Mouse (Mus musculus) midbrain, postnatal 0 days (tissue): Measurements from ENCODE around the gene Trim3. TPM values are rescaled to one million over a fixed set of nuclear protein-coding genes. Genes with fewer than 3 reads are reported as not detected.
A peak's percentile ranks its signal among the peaks of the same experiment; 100 is the strongest.

Experiments used
- ATAC-seq: fragments of 200-750 bp; cut with Nextera tagmentation; 2 replicates; pipeline ENCODE4 v1.8.0; 2017; ENCODE audit warnings: moderate number of reproducible peaks, mild to moderate bottlenecking, moderate TSS enrichment, moderate library complexity; ENCODE audit not compliant: low FRiP score
- DNase-seq: peaks from one replicate; pipeline ENCODE4 v3.0.0-alpha.2; 2015; ENCODE audit warnings: low spot score
- H3K27ac ChIP-seq: fragments of 300-500 bp; sonication (generic); 2 replicates; pipeline ENCODE4 v1.5.1; 2014; ENCODE audit warnings: low read depth, mild to moderate bottlenecking, low read length, mixed read lengths
- H3K27me3 ChIP-seq: fragments of 300-500 bp; sonication (generic); 2 replicates; pipeline ENCODE4 v1.6.1; 2014; ENCODE audit warnings: low read length, control low read depth, mixed read lengths; ENCODE audit not compliant: insufficient read depth
- H3K36me3 ChIP-seq: fragments of 300-500 bp; sonication (generic); 2 replicates; pipeline ENCODE4 v1.6.1; 2014; ENCODE audit warnings: low read length, control low read depth, mixed read lengths; ENCODE audit not compliant: insufficient read depth
- H3K4me1 ChIP-seq: fragments of 300-500 bp; sonication (generic); 2 replicates; pipeline ENCODE4 v1.6.1; 2014; ENCODE audit warnings: mild to moderate bottlenecking, control low read depth, antibody characterized with exemption, low read length, mixed read lengths; ENCODE audit not compliant: insufficient read depth
- H3K4me2 ChIP-seq: fragments of 300-500 bp; sonication (generic); 2 replicates; pipeline ENCODE4 v1.6.1; 2014; ENCODE audit warnings: low read depth, mild to moderate bottlenecking, low read length, mixed read lengths; ENCODE audit not compliant: poor library complexity, severe bottlenecking
- H3K4me3 ChIP-seq: fragments of 300-500 bp; sonication (generic); 2 replicates; pipeline ENCODE4 v1.5.1; 2014; ENCODE audit warnings: low read depth, mild to moderate bottlenecking, low read length, moderate library complexity
- H3K9ac ChIP-seq: fragments of 300-500 bp; sonication (generic); replicated peaks from 2 replicates; pipeline ENCODE4 v1.6.1; 2014; ENCODE audit warnings: mild to moderate bottlenecking, low read length, moderate library complexity, mixed read lengths; ENCODE audit not compliant: poor library complexity, severe bottlenecking
- H3K9me3 ChIP-seq: fragments of 300-500 bp; sonication (generic); 2 replicates; pipeline ENCODE4 v1.6.1; 2016; ENCODE audit warnings: low read length, control low read depth
- CTCF ChIP-seq: IDR thresholded peaks from 2 replicates; pipeline ENCODE4 v1.5.1; 2016; ENCODE audit warnings: antibody characterized with exemption, mild to moderate bottlenecking
- WGBS: fragments of 180-500 bp; shearing (Covaris S2); extraction: QIAGEN DNeasy Blood & Tissue Kit; methylation state at CpG from one replicate; pipeline ENCODE4 v1.1.7; 2014; 5-methylcytosine and 5-hydroxymethylcytosine counted together
- polyA plus RNA-seq: library from polyadenylated mRNA; unstranded; fragments of >200 nt; fragmentation: Nextera tagmentation; extraction: Ambion mirVana; gene quantifications from 2 replicates; pipeline ENCODE4 v1.2.1, GENCODE M21; 2015
- total RNA-seq: library from RNA; depleted of rRNA; stranded (reverse); fragments of >200 nt; gene quantifications from 2 replicates; pipeline ENCODE4 v1.2.3, GENCODE M21; 2014

Trim3 gene
- total and polyA plus RNA-seq, 2 experiments from 2014 or later = 108 to 164 TPM

- 36% methylated on average over 9 of the region's 9 CpGs for whole genome bisulfite sequencing
- no peak overlapping the region for H3K27ac ChIP-seq
- H3K4me1 ChIP-seq = no peaks in the 10 kb centered on the region
- no peak overlapping the region for H3K4me3 ChIP-seq
- no peak for ATAC-seq
- H3K36me3 ChIP-seq = no peaks in the 10 kb centered on the region
- H3K9ac ChIP-seq = no peak overlapping the region
- no peak overlapping the region for H3K4me2 ChIP-seq
- DNase-seq = peak; percentile 62
- H3K9me3 ChIP-seq = no peaks in the 10 kb centered on the region
- no peaks in the 10 kb centered on the region for H3K27me3 ChIP-seq
- TF ChIP-seq CTCF = peak; percentile 73
Observed at GRCm38 (mm10) chr7:105602860-105603623, 30.3 kb downstream of the Trim3 start.

- DNase-seq = no peak
- TF ChIP-seq CTCF = no peak
- no peaks in the 10 kb centered on the region for H3K9me3 ChIP-seq
- ATAC-seq = no peak
- no peak overlapping the region for H3K4me3 ChIP-seq
- H3K27ac ChIP-seq = no peak overlapping the region
- H3K36me3 ChIP-seq = no peaks in the 10 kb centered on the region
- WGBS = 17% methylated on average over 7 of the region's 7 CpGs
- H3K9ac ChIP-seq = no peak overlapping the region
- no peaks in the 10 kb centered on the region for H3K27me3 ChIP-seq
- H3K4me2 ChIP-seq = no peak overlapping the region
- no peaks in the 10 kb centered on the region for H3K4me1 ChIP-seq
Observed at GRCm38 (mm10) chr7:105590097-105590496, 43.3 kb downstream of the Trim3 start.

DNA sequence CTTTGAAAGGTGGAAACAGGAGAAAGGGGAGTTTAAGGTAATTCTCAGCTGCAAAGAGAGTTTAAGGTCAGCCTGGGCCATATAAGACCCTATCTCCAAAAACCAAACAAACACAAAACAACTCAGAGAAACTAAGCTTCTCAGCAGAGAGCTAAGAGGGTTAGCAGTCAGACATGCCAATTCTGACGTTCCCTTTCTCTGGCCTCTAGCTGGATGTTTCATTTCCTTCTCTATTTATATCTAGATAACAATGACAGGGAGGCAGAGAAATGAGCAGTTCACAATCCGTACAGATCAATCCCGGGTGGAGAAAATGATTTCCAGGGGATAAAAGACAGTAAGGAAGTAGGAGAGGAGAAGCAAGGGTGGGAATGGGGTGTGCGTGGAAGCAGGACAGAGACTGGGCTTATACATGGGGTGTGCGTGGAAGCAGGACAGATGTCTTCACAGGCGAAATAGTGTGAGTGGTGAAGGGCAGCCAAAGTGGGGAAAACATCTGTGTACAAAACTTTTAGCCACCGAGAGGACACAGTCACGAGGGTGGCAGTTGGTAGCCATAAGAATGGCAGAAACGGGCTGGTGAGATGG lies 45.0 kb downstream of the Trim3 start:
- Histone ChIP-seq H3K9me3 (no peaks in the 10 kb centered on the region), H3K9ac (no peak overlapping the region), H3K36me3 (no peaks in the 10 kb centered on the region), H3K27ac (no peak overlapping the region), H3K4me1 (no peaks in the 10 kb centered on the region), H3K4me3 (no peak overlapping the region), H3K27me3 (no peaks in the 10 kb centered on the region), H3K4me2 (no peak overlapping the region)
- 69% methylated on average over 9 of the region's 9 CpGs for WGBS
- no peak for TF ChIP-seq CTCF
- ATAC-seq (no peak), DNase-seq (no peak)

DNA sequence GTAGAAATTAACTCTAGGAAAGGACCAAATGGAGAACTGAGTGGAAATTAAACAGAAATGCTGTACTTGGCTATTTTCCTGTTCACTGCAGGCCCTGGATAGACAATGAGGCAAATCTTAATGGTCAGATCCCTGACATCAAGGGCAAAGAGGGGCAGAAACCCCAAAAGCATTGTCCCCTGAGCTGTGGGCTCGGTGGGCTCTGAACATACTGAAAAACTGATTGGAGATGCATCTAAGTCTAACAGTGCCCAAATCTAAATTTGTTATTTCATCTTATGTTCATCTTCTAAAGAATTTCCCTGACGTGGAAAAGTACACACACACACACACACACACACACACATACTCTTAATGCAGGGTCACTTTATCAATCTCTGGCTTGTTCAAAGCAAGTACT lies 51.4 kb downstream of the Trim3 start:
- ATAC-seq (no peak), DNase-seq (no peak)
- peak overlapping the region; percentile 98 for H3K27ac ChIP-seq
- peaks cover 11% of the 10 kb centered on the region for H3K4me1 ChIP-seq
- peak overlapping the region; percentile 68 for H3K4me2 ChIP-seq
- peak overlapping the region; percentile 91 for H3K9ac ChIP-seq
- WGBS = 49% methylated on average over 2 of the region's 2 CpGs
- H3K4me3 ChIP-seq = peak overlapping the region; percentile 66
- H3K27me3 ChIP-seq = no peaks in the 10 kb centered on the region
- H3K36me3 ChIP-seq = no peaks in the 10 kb centered on the region
- no peaks in the 10 kb centered on the region for H3K9me3 ChIP-seq
- TF ChIP-seq CTCF = no peak

GRCm38 (mm10) chr7:105581094-105581703 lies 52.2 kb downstream of the Trim3 start, which contains the start of gene Apbb1:
Apbb1 (minus strand) TSS chr7:105581653.
- WGBS = under 1% methylated on average over 42 of the region's 54 CpGs
- Histone ChIP-seq H3K4me3 (peak within 1 kb of the TSS; percentile 66), H3K27ac (peak within 1 kb of the TSS; percentile 98), H3K9me3 (no peaks in the 10 kb centered on the region), H3K9ac (peak within 1 kb of the TSS; percentile 91), H3K36me3 (no peaks in the 10 kb centered on the region), H3K4me1 (peaks cover 11% of the 10 kb centered on the region), H3K27me3 (no peaks in the 10 kb centered on the region), H3K4me2 (peak within 1 kb of the TSS; percentile 68)
- TF ChIP-seq CTCF = 0 out of 2 replicates have a peak, but pooled peaks have one; percentile 11
- peak; percentile 85 for DNase-seq
- peak; percentile 92 for ATAC-seq
